Mouse (Mus musculus): ENCODE measurements around the gene Creg1. TPM values are rescaled to one million over a fixed set of nuclear protein-coding genes. Genes with fewer than 3 reads are reported as not detected.

Creg1 gene
- polyA plus RNA-seq, 1 experiment: 27.0 TPM

- Histone ChIP-seq H3K27me3 (ENCODE audit: control insufficient read depth, insufficient read depth, low read length, poor library complexity, severe bottlenecking) (no peaks in the 10 kb centered on the region), H3K4me3 (ENCODE audit: low read depth, low read length) (no peak overlapping the region), H3K4me1 (ENCODE audit: control insufficient read depth, insufficient read depth, low read length) (no peaks in the 10 kb centered on the region), H3K9me3 (replicated peaks; ENCODE audit: control insufficient read depth, insufficient read depth, low read length, poor library complexity, severe bottlenecking) (no peaks in the 10 kb centered on the region), H3K36me3 (ENCODE audit: control insufficient read depth, insufficient read depth, low read length, poor library complexity, severe bottlenecking) (no peaks in the 10 kb centered on the region), H3K9ac (ENCODE audit: low read depth, poor library complexity, severe bottlenecking) (no peak overlapping the region), H3K27ac (ENCODE audit: insufficient read depth, low read length) (no peak overlapping the region)
- TF ChIP-seq POLR2A (IDR thresholded peaks at IDR 0.05; ENCODE audit: insufficient read depth, low read length): no peak
- TF ChIP-seq CTCF (IDR thresholded peaks at IDR 0.05; ENCODE audit: low read depth, low read length): no peak
- no peak for TF ChIP-seq EP300 (IDR thresholded peaks at IDR 0.05; ENCODE audit: insufficient read depth, low read depth, low read length)
These were observed 33.4 kb upstream of the Creg1 start for GRCm38 (mm10) chr1:165730129-165730528.

- Histone ChIP-seq H3K4me1 (ENCODE audit: control insufficient read depth, insufficient read depth, low read length) (no peaks in the 10 kb centered on the region), H3K9me3 (replicated peaks; ENCODE audit: control insufficient read depth, insufficient read depth, low read length, poor library complexity, severe bottlenecking) (no peaks in the 10 kb centered on the region), H3K27ac (ENCODE audit: insufficient read depth, low read length) (no peak overlapping the region), H3K27me3 (ENCODE audit: control insufficient read depth, insufficient read depth, low read length, poor library complexity, severe bottlenecking) (no peaks in the 10 kb centered on the region), H3K36me3 (ENCODE audit: control insufficient read depth, insufficient read depth, low read length, poor library complexity, severe bottlenecking) (no peaks in the 10 kb centered on the region), H3K4me3 (ENCODE audit: low read depth, low read length) (no peak overlapping the region), H3K9ac (ENCODE audit: low read depth, poor library complexity, severe bottlenecking) (no peak overlapping the region)
- TF ChIP-seq CTCF (IDR thresholded peaks at IDR 0.05; ENCODE audit: low read depth, low read length) (no peak), POLR2A (IDR thresholded peaks at IDR 0.05; ENCODE audit: insufficient read depth, low read length) (no peak), EP300 (IDR thresholded peaks at IDR 0.05; ENCODE audit: insufficient read depth, low read depth, low read length) (no peak)
These were observed 32.0 kb upstream of the Creg1 start for GRCm38 (mm10) chr1:165731553-165731952.

GRCm38 (mm10) chr1:165734840-165735239 is 28.7 kb upstream of the Creg1 start:
- Histone ChIP-seq H3K27me3 (ENCODE audit: control insufficient read depth, insufficient read depth, low read length, poor library complexity, severe bottlenecking) (no peaks in the 10 kb centered on the region), H3K27ac (ENCODE audit: insufficient read depth, low read length) (no peak overlapping the region), H3K4me3 (ENCODE audit: low read depth, low read length) (no peak overlapping the region), H3K9me3 (replicated peaks; ENCODE audit: control insufficient read depth, insufficient read depth, low read length, poor library complexity, severe bottlenecking) (no peaks in the 10 kb centered on the region), H3K4me1 (ENCODE audit: control insufficient read depth, insufficient read depth, low read length) (no peaks in the 10 kb centered on the region), H3K9ac (ENCODE audit: low read depth, poor library complexity, severe bottlenecking) (no peak overlapping the region), H3K36me3 (ENCODE audit: control insufficient read depth, insufficient read depth, low read length, poor library complexity, severe bottlenecking) (no peaks in the 10 kb centered on the region)
- TF ChIP-seq POLR2A (IDR thresholded peaks at IDR 0.05; ENCODE audit: insufficient read depth, low read length) (no peak), EP300 (IDR thresholded peaks at IDR 0.05; ENCODE audit: insufficient read depth, low read depth, low read length) (no peak), CTCF (IDR thresholded peaks at IDR 0.05; ENCODE audit: low read depth, low read length) (no peak)

- no peak overlapping the region for H3K9ac ChIP-seq (ENCODE audit: low read depth, poor library complexity, severe bottlenecking)
- H3K27me3 ChIP-seq (ENCODE audit: control insufficient read depth, insufficient read depth, low read length, poor library complexity, severe bottlenecking): no peaks in the 10 kb centered on the region
- TF ChIP-seq EP300 (IDR thresholded peaks at IDR 0.05; ENCODE audit: insufficient read depth, low read depth, low read length) (no peak), CTCF (IDR thresholded peaks at IDR 0.05; ENCODE audit: low read depth, low read length) (peak; percentile 82)
- H3K4me3 ChIP-seq (ENCODE audit: low read depth, low read length): no peak overlapping the region
- no peaks in the 10 kb centered on the region for H3K4me1 ChIP-seq (ENCODE audit: control insufficient read depth, insufficient read depth, low read length)
- H3K36me3 ChIP-seq (ENCODE audit: control insufficient read depth, insufficient read depth, low read length, poor library complexity, severe bottlenecking): no peaks in the 10 kb centered on the region
- no peak overlapping the region for H3K27ac ChIP-seq (ENCODE audit: insufficient read depth, low read length)
- H3K9me3 ChIP-seq (replicated peaks; ENCODE audit: control insufficient read depth, insufficient read depth, low read length, poor library complexity, severe bottlenecking): no peaks in the 10 kb centered on the region
These were observed 27.4 kb upstream of the Creg1 start for GRCm38 (mm10) chr1:165735826-165736818.

- Histone ChIP-seq H3K9me3 (replicated peaks; ENCODE audit: control insufficient read depth, insufficient read depth, low read length, poor library complexity, severe bottlenecking) (no peaks in the 10 kb centered on the region), H3K27me3 (ENCODE audit: control insufficient read depth, insufficient read depth, low read length, poor library complexity, severe bottlenecking) (no peaks in the 10 kb centered on the region), H3K27ac (ENCODE audit: insufficient read depth, low read length) (no peak overlapping the region), H3K4me1 (ENCODE audit: control insufficient read depth, insufficient read depth, low read length) (no peaks in the 10 kb centered on the region), H3K9ac (ENCODE audit: low read depth, poor library complexity, severe bottlenecking) (no peak overlapping the region), H3K36me3 (ENCODE audit: control insufficient read depth, insufficient read depth, low read length, poor library complexity, severe bottlenecking) (no peaks in the 10 kb centered on the region), H3K4me3 (ENCODE audit: low read depth, low read length) (no peak overlapping the region)
- TF ChIP-seq EP300 (IDR thresholded peaks at IDR 0.05; ENCODE audit: insufficient read depth, low read depth, low read length): no peak
- no peak for TF ChIP-seq CTCF (IDR thresholded peaks at IDR 0.05; ENCODE audit: low read depth, low read length)
- TF ChIP-seq POLR2A (IDR thresholded peaks at IDR 0.05; ENCODE audit: insufficient read depth, low read length): no peak
These were observed 26.1 kb upstream of the Creg1 start for GRCm38 (mm10) chr1:165737451-165737850.

GRCm38 (mm10) chr1:165737867-165738266 is 25.7 kb upstream of the Creg1 start:
- no peaks in the 10 kb centered on the region for H3K27me3 ChIP-seq (ENCODE audit: control insufficient read depth, insufficient read depth, low read length, poor library complexity, severe bottlenecking)
- H3K4me1 ChIP-seq (ENCODE audit: control insufficient read depth, insufficient read depth, low read length): no peaks in the 10 kb centered on the region
- H3K9me3 ChIP-seq (replicated peaks; ENCODE audit: control insufficient read depth, insufficient read depth, low read length, poor library complexity, severe bottlenecking): no peaks in the 10 kb centered on the region
- no peak overlapping the region for H3K27ac ChIP-seq (ENCODE audit: insufficient read depth, low read length)
- H3K4me3 ChIP-seq (ENCODE audit: low read depth, low read length): no peak overlapping the region
- TF ChIP-seq EP300 (IDR thresholded peaks at IDR 0.05; ENCODE audit: insufficient read depth, low read depth, low read length): no peak
- no peak for TF ChIP-seq POLR2A (IDR thresholded peaks at IDR 0.05; ENCODE audit: insufficient read depth, low read length)
- TF ChIP-seq CTCF (IDR thresholded peaks at IDR 0.05; ENCODE audit: low read depth, low read length): no peak
- H3K9ac ChIP-seq (ENCODE audit: low read depth, poor library complexity, severe bottlenecking): no peak overlapping the region
- no peaks in the 10 kb centered on the region for H3K36me3 ChIP-seq (ENCODE audit: control insufficient read depth, insufficient read depth, low read length, poor library complexity, severe bottlenecking)

Measured in ES-Bruce4 (cell line).